Mouse (Mus musculus) embryonic facial prominence, embryonic 11.5 days (tissue): ENCODE results near the gene Rab21. TPM values are rescaled to one million over a fixed set of nuclear protein-coding genes. Genes with fewer than 3 reads are reported as not detected.

ENCODE experiments used
- ATAC-seq: fragments of 200-750 bp; cut with Nextera tagmentation; replicated peaks from 2 replicates; pipeline ENCODE4 v1.8.0; 2017; ENCODE audit warnings: low read depth; ENCODE audit not compliant: insufficient number of reproducible peaks, low FRiP score, low TSS enrichment
- DNase-seq: peaks from one replicate; pipeline ENCODE4 v3.0.0-alpha.2; 2015; ENCODE audit warnings: low spot score
- H3K27ac ChIP-seq: fragments of 300-500 bp; sonication (generic); replicated peaks from 2 replicates; pipeline ENCODE4 v1.5.1; 2014; ENCODE audit warnings: mild to moderate bottlenecking, low read depth, low read length, control low read depth
- H3K27me3 ChIP-seq: fragments of 300-500 bp; sonication (generic); 2 replicates; pipeline ENCODE4 v1.6.1; 2014; ENCODE audit warnings: mild to moderate bottlenecking, low read length, moderate library complexity, mixed read lengths; ENCODE audit not compliant: control insufficient read depth, insufficient read depth
- H3K36me3 ChIP-seq: fragments of 300-500 bp; sonication (generic); replicated peaks from 2 replicates; pipeline ENCODE4 v1.6.1; 2014; ENCODE audit warnings: low read depth, mild to moderate bottlenecking, low read length, moderate library complexity, mixed read lengths; ENCODE audit not compliant: control insufficient read depth, insufficient read depth
- H3K4me1 ChIP-seq: fragments of 300-500 bp; sonication (generic); 2 replicates; pipeline ENCODE4 v1.6.1; 2014; ENCODE audit warnings: low read length, mixed read lengths; ENCODE audit not compliant: control insufficient read depth, insufficient read depth
- H3K4me2 ChIP-seq: fragments of 300-500 bp; sonication (generic); 2 replicates; pipeline ENCODE4 v1.6.1; 2014; ENCODE audit warnings: low read depth, mild to moderate bottlenecking, control low read depth, low read length, moderate library complexity
- H3K4me3 ChIP-seq: fragments of 300-500 bp; sonication (generic); 2 replicates; pipeline ENCODE4 v1.5.1; 2014; ENCODE audit warnings: low read depth, low read length, control low read depth
- H3K9ac ChIP-seq: fragments of 300-500 bp; sonication (generic); replicated peaks from 2 replicates; pipeline ENCODE4 v1.6.1; 2014; ENCODE audit warnings: mild to moderate bottlenecking, control low read depth, low read length
- H3K9me3 ChIP-seq: fragments of 300-500 bp; sonication (generic); replicated peaks from 2 replicates; pipeline ENCODE4 v1.6.1; 2016; ENCODE audit warnings: mild to moderate bottlenecking, low read length, inconsistent platforms, mixed read lengths; ENCODE audit not compliant: control insufficient read depth
- WGBS: fragments of 180-500 bp; shearing (Covaris S2); extraction: QIAGEN DNeasy Blood & Tissue Kit; methylation state at CpG from one replicate; pipeline ENCODE4 v1.1.7; 2014; 5-methylcytosine and 5-hydroxymethylcytosine counted together
- polyA plus RNA-seq: library from polyadenylated mRNA; unstranded; fragments of >200 nt; fragmentation: Nextera tagmentation; extraction: Ambion mirVana; gene quantifications from 2 replicates; pipeline ENCODE4 v1.2.1, GENCODE M21; 2014

Gene Rab21
- polyA plus RNA-seq, 1 experiment from 2014 or later: 15.0 TPM

DNA sequence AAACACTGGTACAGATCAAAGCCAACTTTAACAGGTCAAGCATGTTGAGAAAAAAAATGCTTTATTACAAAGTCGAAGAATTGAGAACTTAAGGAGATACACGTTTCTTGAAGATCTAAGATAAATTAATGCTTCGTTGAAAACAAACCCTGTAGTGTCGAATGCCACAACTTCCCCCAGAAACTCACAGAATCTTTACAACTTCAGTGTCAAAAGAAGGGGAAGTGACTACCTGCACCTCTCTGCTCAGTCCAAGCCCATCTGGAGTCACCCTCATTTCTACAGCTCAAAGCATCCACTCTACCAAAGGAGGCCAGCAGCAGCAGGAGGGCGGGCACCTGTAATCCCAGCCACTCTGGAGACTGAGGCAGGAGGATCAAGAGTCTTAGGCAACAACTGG lies 3.2 kb downstream of the Rab21 start:
- no peaks in the 10 kb centered on the region for H3K36me3 ChIP-seq
- H3K27me3 ChIP-seq: no peaks in the 10 kb centered on the region
- H3K4me3 ChIP-seq: no peak overlapping the region
- no peak overlapping the region for H3K9ac ChIP-seq
- 82% methylated on average over 5 of the region's 5 CpGs for WGBS
- DNase-seq (no peak), ATAC-seq (no peak)
- H3K27ac ChIP-seq: no peak overlapping the region
- no peak overlapping the region for H3K4me2 ChIP-seq
- H3K4me1 ChIP-seq: no peaks in the 10 kb centered on the region; the same call in 1 of the 2 replicates
- no peaks in the 10 kb centered on the region for H3K9me3 ChIP-seq

DNA sequence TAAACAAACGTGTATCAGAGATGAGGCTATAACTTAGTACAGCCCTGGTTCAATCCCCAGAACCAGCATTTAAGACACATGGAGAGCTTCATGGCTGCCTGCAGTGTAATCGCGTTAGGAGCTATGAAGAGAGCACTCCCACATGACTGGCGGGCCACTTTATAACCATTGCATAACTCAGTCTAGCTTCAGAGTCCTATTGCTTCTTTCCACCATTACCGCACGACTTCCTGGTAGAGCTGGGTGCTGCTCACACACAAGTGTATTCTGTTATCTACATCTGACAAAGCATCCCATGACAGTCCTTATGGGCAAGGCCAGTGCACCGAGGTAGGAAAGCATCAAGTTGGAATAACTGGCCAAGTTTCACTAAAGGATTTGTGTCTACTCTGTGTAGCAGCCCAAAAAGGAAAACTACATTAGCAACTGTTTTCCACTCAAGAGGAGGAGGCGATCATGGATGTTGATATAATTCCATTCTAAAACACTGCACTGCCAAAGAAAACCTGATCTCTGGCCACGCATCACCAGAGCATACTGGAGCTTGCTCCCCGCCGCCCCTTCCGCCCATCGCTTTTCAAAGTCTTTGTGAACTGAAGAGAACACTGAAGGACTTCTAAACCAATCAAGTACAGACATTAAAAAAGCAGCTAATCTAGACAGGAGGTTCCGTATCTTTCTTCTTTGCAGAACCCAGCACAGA lies 4.0 kb downstream of the Rab21 start:
- H3K9me3 ChIP-seq: no peaks in the 10 kb centered on the region
- WGBS: 89% methylated on average over 14 of the region's 14 CpGs
- no peak overlapping the region for H3K27ac ChIP-seq

DNA sequence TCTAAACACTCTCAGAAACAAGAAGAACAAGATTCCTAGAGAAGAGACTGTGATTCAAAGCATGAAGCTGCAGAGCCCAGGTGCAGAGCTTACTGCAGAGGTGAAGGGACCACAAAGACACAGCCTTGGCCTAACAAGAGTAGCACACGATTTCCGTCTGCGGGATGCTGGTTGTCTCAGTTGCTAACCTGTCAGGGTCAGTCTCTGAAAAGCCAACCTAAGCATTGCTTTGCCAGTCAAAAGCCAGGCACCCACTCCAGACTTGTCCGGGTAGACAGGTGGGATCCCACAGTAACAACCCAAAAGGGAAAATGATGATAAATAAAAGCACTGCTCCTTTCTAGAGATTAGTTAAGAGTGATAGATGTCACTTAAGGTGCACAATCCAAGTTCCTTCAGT lies 6.2 kb downstream of the Rab21 start:
- H3K27ac ChIP-seq: no peak overlapping the region

More for the DNA sequence above, 4.0 kb downstream of the Rab21 start:
- ATAC-seq: no peak
- no peaks in the 10 kb centered on the region; the same call in 1 of the 2 replicates for H3K4me1 ChIP-seq
- no peak overlapping the region for H3K4me3 ChIP-seq
- no peaks in the 10 kb centered on the region for H3K27me3 ChIP-seq
- no peak for DNase-seq
- no peak overlapping the region for H3K4me2 ChIP-seq
- no peak overlapping the region for H3K9ac ChIP-seq
- no peaks in the 10 kb centered on the region for H3K36me3 ChIP-seq

DNA sequence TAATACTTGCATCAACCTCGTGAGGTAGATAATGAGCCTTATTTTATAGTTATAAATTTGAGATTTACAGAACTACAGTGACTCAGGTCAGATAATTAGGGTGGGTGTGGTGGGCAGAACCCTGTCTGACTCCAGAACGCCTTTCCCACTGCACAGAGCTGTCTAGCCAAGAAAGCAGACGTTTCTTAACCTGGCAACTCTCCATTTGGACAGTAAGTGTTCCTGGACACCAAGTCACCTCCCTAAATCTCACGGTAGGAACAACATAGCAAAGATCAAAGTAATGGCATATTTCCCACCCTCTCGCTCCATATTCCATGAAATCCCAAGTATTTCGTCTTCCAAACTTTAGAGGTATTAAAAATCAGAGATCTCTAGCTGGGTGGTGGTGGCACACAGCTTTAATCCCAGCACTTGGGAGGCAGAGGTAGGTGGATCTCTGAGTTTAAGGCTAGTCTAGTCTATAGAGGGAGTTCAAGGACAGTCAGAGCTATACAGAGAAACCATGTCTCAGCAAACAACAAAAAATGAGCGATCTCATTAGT lies 8.0 kb downstream of the Rab21 start:
- DNase-seq (no peak), ATAC-seq (no peak)
- no peaks in the 10 kb centered on the region for H3K36me3 ChIP-seq
- H3K9ac ChIP-seq: no peak overlapping the region
- H3K4me1 ChIP-seq: no peaks in the 10 kb centered on the region
- 93% methylated on average over 7 of the region's 7 CpGs for WGBS
- no peak overlapping the region for H3K27ac ChIP-seq
- no peak overlapping the region for H3K4me3 ChIP-seq
- no peaks in the 10 kb centered on the region for H3K27me3 ChIP-seq
- no peaks in the 10 kb centered on the region for H3K9me3 ChIP-seq
- H3K4me2 ChIP-seq: no peak overlapping the region

More for the DNA sequence above, 6.2 kb downstream of the Rab21 start:
- H3K36me3 ChIP-seq: no peaks in the 10 kb centered on the region
- ATAC-seq: no peak
- no peaks in the 10 kb centered on the region for H3K27me3 ChIP-seq
- H3K4me2 ChIP-seq: no peak overlapping the region
- WGBS: 91% methylated on average over 4 of the region's 4 CpGs
- DNase-seq: no peak
- no peak overlapping the region for H3K4me3 ChIP-seq
- no peak overlapping the region for H3K9ac ChIP-seq
- H3K9me3 ChIP-seq: no peaks in the 10 kb centered on the region
- no peaks in the 10 kb centered on the region; the same call in 1 of the 2 replicates for H3K4me1 ChIP-seq

DNA sequence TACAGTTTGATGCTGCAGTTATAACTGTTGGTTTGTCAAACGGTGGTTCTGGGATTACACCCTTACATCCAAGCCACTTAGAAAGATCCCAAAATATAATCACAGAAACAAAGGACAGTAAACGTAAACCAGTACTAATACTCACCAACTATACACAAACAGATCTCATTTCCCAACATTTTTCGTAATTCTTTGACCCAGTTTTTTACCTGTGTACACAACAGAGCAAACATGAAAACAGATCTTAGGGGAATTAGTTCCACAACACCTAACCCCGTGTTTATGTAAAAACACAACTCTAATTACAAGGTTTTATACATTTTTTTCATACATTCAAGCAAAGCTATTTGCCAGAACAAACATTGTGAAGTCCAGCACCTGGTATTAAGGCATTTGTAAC lies 16.7 kb downstream of the Rab21 start:
- Histone ChIP-seq H3K36me3 (no peaks in the 10 kb centered on the region; the same call in 1 of the 2 replicates), H3K9ac (no peak overlapping the region), H3K4me1 (no peaks in the 10 kb centered on the region), H3K27me3 (no peaks in the 10 kb centered on the region), H3K4me3 (no peak overlapping the region), H3K4me2 (no peak overlapping the region), H3K27ac (no peak overlapping the region), H3K9me3 (no peaks in the 10 kb centered on the region)
- ATAC-seq (no peak), DNase-seq (no peak)
- WGBS: 93% methylated on average over 4 of the region's 4 CpGs

DNA sequence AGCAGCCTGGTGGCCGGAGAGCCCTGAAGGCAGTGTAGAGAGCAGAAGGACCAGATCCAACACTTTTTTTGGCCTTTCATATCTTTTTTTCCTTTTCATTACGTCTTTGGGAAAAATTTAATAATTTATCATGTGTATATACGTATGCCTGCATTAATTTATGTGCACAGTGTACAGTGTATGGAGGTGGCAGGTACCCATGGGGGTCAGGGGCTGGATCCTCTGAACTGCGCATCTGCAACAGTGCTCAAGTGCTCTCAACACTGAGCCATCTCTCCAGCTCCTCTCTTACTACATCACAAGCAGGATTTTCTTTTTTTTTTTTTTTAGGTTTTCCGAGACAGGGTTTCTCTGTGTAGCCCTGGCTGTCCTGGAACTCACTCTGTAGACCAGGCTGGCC lies 17.8 kb downstream of the Rab21 start:
- no peak overlapping the region for H3K4me2 ChIP-seq
- no peak overlapping the region for H3K27ac ChIP-seq
- no peaks in the 10 kb centered on the region for H3K9me3 ChIP-seq
- no peak overlapping the region for H3K4me3 ChIP-seq
- WGBS: 92% methylated on average over 4 of the region's 5 CpGs
- H3K27me3 ChIP-seq: no peaks in the 10 kb centered on the region
- ATAC-seq (no peak), DNase-seq (no peak)
- no peaks in the 10 kb centered on the region for H3K4me1 ChIP-seq
- peaks cover 5% of the 10 kb centered on the region for H3K36me3 ChIP-seq
- H3K9ac ChIP-seq: no peak overlapping the region

DNA sequence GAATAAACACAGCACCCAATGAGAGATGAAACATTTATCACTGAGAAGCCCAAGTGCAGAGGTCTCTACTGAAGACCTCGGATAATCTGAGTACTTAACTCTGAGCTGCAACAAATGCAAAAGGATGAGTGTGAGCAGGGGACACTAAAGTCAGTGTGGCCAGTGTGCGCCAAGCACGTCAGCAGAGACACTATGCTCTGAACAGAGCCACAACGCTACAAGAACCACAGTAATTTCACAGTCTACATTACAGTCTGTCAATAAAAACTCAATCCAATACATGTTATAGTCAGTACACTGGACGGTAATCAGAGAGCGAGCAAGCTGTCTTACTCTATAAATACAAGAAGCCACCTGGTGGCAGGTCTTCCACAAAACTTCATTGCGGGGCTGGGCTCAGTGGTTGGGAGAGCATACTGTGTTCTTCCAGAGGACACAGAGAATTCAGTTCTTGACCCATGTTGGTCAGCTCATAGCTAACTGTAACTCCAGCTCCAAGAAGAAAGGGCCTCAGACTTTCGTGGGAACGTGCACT lies 18.9 kb downstream of the Rab21 start:
- H3K36me3 ChIP-seq: peaks cover 5% of the 10 kb centered on the region
- DNase-seq (peak; percentile 17), ATAC-seq (no peak)
- H3K9me3 ChIP-seq: no peaks in the 10 kb centered on the region
- WGBS: 87% methylated on average over 9 of the region's 9 CpGs
- H3K4me3 ChIP-seq: no peak overlapping the region
- H3K4me2 ChIP-seq: no peak overlapping the region
- H3K4me1 ChIP-seq: no peaks in the 10 kb centered on the region
- H3K27me3 ChIP-seq: no peaks in the 10 kb centered on the region
- H3K27ac ChIP-seq: no peak overlapping the region
- no peak overlapping the region for H3K9ac ChIP-seq

DNA sequence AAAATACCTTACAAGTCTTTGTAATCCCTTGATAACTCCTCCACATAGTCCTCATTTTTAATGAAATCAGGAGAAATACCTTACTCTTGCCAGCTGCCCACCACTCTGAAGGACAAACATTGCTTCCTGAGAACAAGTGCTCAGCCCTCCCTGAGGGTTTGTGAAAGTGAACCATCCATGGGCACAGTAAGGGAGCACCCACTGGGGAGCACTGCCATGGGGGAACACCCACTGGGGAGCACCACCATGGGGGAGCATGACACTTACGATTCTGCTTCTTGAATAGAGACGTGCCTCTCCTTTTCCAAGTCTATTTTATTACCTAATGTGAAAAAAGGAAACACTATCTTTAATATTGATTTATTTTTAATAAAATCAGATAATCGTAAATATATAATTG lies 20.2 kb downstream of the Rab21 start:
- H3K4me2 ChIP-seq: no peak overlapping the region
- no peaks in the 10 kb centered on the region for H3K9me3 ChIP-seq
- no peak overlapping the region for H3K9ac ChIP-seq
- H3K4me1 ChIP-seq: no peaks in the 10 kb centered on the region
- H3K36me3 ChIP-seq: peaks cover 5% of the 10 kb centered on the region
- no peak overlapping the region for H3K27ac ChIP-seq
- WGBS: 92% methylated on average over 3 of the region's 3 CpGs
- H3K27me3 ChIP-seq: no peaks in the 10 kb centered on the region
- no peak for ATAC-seq
- H3K4me3 ChIP-seq: no peak overlapping the region
- DNase-seq: no peak
